ENCODE assay signal across 9 mouse cellular contexts in genomic region chr3:104431848-104432159, GRCm38 (mm10).
DNase-seq lines count a peak whose midpoint lies in the region; ATAC-seq lines count a peak whose summit lies in the region.
"Had no signal": no experiment of that assay in that cellular context is flagged by ENCODE, and none has a peak within 500 bp of the region (broad histone marks: within the 10 kb centered on the region; RNA-seq: fewer than 3 reads in every experiment).

No protein-coding gene starts in this region.

- H3K36me3 ChIP-seq in hindbrain, embryonic 10.5 days = no peaks in the 10 kb centered on the region
- H3K36me3 ChIP-seq in hindbrain, embryonic 14.5 days (replicated peaks; ENCODE audit: control insufficient read depth, insufficient read depth) = no peaks in the 10 kb centered on the region
- no peaks in the 10 kb centered on the region for H3K36me3 ChIP-seq in embryonic facial prominence, embryonic 10.5 days (replicated peaks)
- H3K36me3 ChIP-seq in kidney, embryonic 15.5 days = no peaks in the 10 kb centered on the region

- no peak overlapping the region for H3K9ac ChIP-seq in hindbrain, embryonic 14.5 days
- no peak overlapping the region for H3K9ac ChIP-seq in kidney, embryonic 15.5 days

- no peak for DNase-seq in hindbrain, embryonic 10.5 days (ENCODE audit: low spot score)
- no peak for DNase-seq in hindbrain, embryonic 14.5 days (ENCODE audit: low spot score)
- peak; percentile 41 for DNase-seq in embryonic facial prominence, embryonic 10.5 days (ENCODE audit: low spot score)
- peak; percentile 53 for DNase-seq in lung, postnatal 14 days
- DNase-seq in urinary bladder, adult 2 months (ENCODE audit: low spot score) = no peak
- no peak for DNase-seq in thymus, adult 18-20 months
- no peak for DNase-seq in T-cell, adult 2 months (ENCODE audit: low spot score)
- DNase-seq: cerebellum, adult 8-10 months had no signal

- H3K4me3 ChIP-seq in hindbrain, embryonic 10.5 days = no peak overlapping the region
- H3K4me3 ChIP-seq in hindbrain, embryonic 14.5 days (replicated peaks; ENCODE audit: low read length) = no peak overlapping the region
- H3K4me3 ChIP-seq in embryonic facial prominence, embryonic 10.5 days = no peak overlapping the region
- no peak overlapping the region for H3K4me3 ChIP-seq in kidney, embryonic 15.5 days (replicated peaks)

- H3K4me1 ChIP-seq in hindbrain, embryonic 10.5 days (replicated peaks) = peaks cover 25% of the 10 kb centered on the region
- no peaks in the 10 kb centered on the region for H3K4me1 ChIP-seq in hindbrain, embryonic 14.5 days (replicated peaks; ENCODE audit: control insufficient read depth, insufficient read depth, low read length)
- H3K4me1 ChIP-seq in embryonic facial prominence, embryonic 10.5 days = peaks cover 28% of the 10 kb centered on the region
- H3K4me1 ChIP-seq in kidney, embryonic 15.5 days = peaks cover 28% of the 10 kb centered on the region

- 27% methylated on average over 10 of the region's 10 CpGs for WGBS in hindbrain, embryonic 10.5 days
- WGBS in hindbrain, embryonic 14.5 days = 33% methylated on average over 10 of the region's 10 CpGs
- 34% methylated on average over 10 of the region's 10 CpGs for WGBS in embryonic facial prominence, embryonic 10.5 days
- WGBS in kidney, embryonic 15.5 days = 20% methylated on average over 10 of the region's 10 CpGs

- no peak for ATAC-seq in hindbrain, embryonic 14.5 days (ENCODE audit: low FRiP score)
- ATAC-seq in kidney, embryonic 15.5 days (replicated peaks; ENCODE audit: low FRiP score) = no peak

- peak overlapping the region; percentile 5; the same call in 1 of the 2 replicates for H3K27ac ChIP-seq in hindbrain, embryonic 10.5 days
- no peak overlapping the region for H3K27ac ChIP-seq in hindbrain, embryonic 14.5 days
- no peak overlapping the region; the same call in 1 of the 2 replicates for H3K27ac ChIP-seq in embryonic facial prominence, embryonic 10.5 days (replicated peaks)
- H3K27ac ChIP-seq in kidney, embryonic 15.5 days = 0 out of 2 replicates have a peak overlapping the region, but pooled peaks have one; percentile 29

- no peaks in the 10 kb centered on the region for H3K27me3 ChIP-seq in hindbrain, embryonic 10.5 days (ENCODE audit: insufficient read depth, poor library complexity, severe bottlenecking)
- no peaks in the 10 kb centered on the region for H3K27me3 ChIP-seq in hindbrain, embryonic 14.5 days (ENCODE audit: control insufficient read depth, insufficient read depth, low read length)
- no peaks in the 10 kb centered on the region for H3K27me3 ChIP-seq in embryonic facial prominence, embryonic 10.5 days (replicated peaks; ENCODE audit: low read depth, poor library complexity, severe bottlenecking)
- H3K27me3 ChIP-seq in kidney, embryonic 15.5 days = no peaks in the 10 kb centered on the region

- H3K9me3 ChIP-seq in hindbrain, embryonic 10.5 days = no peaks in the 10 kb centered on the region
- no peaks in the 10 kb centered on the region for H3K9me3 ChIP-seq in hindbrain, embryonic 14.5 days (ENCODE audit: control insufficient read depth, low read length)
- no peaks in the 10 kb centered on the region for H3K9me3 ChIP-seq in embryonic facial prominence, embryonic 10.5 days
- no peaks in the 10 kb centered on the region for H3K9me3 ChIP-seq in kidney, embryonic 15.5 days (replicated peaks)

- no peak overlapping the region for H3K4me2 ChIP-seq in hindbrain, embryonic 14.5 days (replicated peaks)
- H3K4me2 ChIP-seq in kidney, embryonic 15.5 days = 0 out of 2 replicates have a peak overlapping the region, but pooled peaks have one; percentile 14

Comparison
In these comparisons a context has a peak if more than half of its experiments do, and no peak if none do; other contexts are left out.
1. H3K27ac ChIP-seq: peak in hindbrain, embryonic 10.5 days (single experiment) and kidney, embryonic 15.5 days (single experiment); none in hindbrain, embryonic 14.5 days (single experiment) and embryonic facial prominence, embryonic 10.5 days (single experiment).
2. DNase-seq: peak in embryonic facial prominence, embryonic 10.5 days (single experiment) and lung, postnatal 14 days (single experiment); none in hindbrain, embryonic 10.5 days (single experiment), hindbrain, embryonic 14.5 days (single experiment), urinary bladder, adult 2 months (single experiment), thymus, adult 18-20 months (0 of 2) and T-cell, adult 2 months (single experiment).